Mouse (Mus musculus): Measurements from ENCODE around the gene Repin1. TPM values are rescaled to one million over a fixed set of nuclear protein-coding genes. Genes with fewer than 3 reads are reported as not detected.

The Repin1 gene
- polyA plus RNA-seq, 1 experiment from 2014 or later = 41.9 TPM

DNA sequence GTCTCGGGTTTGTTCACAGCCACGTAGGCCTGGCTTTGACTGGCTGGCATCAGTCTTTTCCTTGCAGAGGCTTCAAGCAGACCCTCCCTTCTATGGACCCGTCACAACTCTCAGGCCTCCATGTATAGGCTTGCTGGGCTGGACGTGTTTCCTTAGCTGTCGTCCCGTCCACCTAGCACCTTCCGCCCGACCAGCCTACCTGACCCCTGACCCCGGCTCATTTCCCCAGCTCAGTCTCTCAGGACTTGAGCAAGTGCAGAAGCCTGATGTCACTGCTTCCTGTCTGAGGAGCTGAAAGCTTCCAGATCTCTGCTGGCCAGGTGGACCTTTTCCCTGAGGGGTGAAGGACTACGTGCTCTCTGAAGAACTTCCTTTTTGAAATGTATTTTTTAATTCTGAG lies 20.4 kb upstream of the Repin1 start:
- 75% methylated on average over 10 of the region's 10 CpGs for WGBS
- no peaks in the 10 kb centered on the region; the same call in 1 of the 2 replicates for H3K36me3 ChIP-seq (ENCODE audit: control insufficient read depth, insufficient read depth, low read length)
- no peak overlapping the region for H3K4me2 ChIP-seq (ENCODE audit: low read length)
- H3K9me3 ChIP-seq (ENCODE audit: control insufficient read depth, low read length) = no peaks in the 10 kb centered on the region
- no peaks in the 10 kb centered on the region for H3K27me3 ChIP-seq (replicated peaks; ENCODE audit: control insufficient read depth, insufficient read depth, low read length)
- H3K9ac ChIP-seq (ENCODE audit: low read depth, low read length) = no peak overlapping the region
- H3K4me1 ChIP-seq (ENCODE audit: control insufficient read depth, insufficient read depth, low read depth, low read length) = peaks cover 3% of the 10 kb centered on the region; the same call in 1 of the 2 replicates
- H3K4me3 ChIP-seq (ENCODE audit: low read length) = no peak overlapping the region
- H3K27ac ChIP-seq (ENCODE audit: low read depth, low read length) = no peak overlapping the region
- ATAC-seq = no peak

DNA sequence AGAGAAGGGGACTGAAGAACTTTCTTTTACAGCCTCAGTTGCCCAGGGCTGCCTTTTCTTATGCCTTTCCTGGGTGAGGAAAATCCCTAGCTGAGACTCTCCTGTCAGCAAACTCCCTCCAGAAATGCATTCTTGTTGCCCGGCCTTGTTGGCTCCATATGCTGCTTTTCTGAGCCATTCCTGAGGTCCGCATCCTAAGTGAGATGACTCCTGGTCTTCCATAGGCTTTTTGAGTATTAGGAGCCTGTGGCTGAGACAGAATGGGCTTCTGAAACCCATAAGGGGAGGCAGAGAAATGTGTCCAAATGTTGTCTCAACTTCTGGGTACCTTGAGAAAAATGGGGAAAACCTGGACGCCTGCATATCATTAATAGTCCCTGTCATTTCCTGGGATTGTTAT lies 19.7 kb upstream of the Repin1 start:
- Histone ChIP-seq H3K27me3 (replicated peaks; ENCODE audit: control insufficient read depth, insufficient read depth, low read length) (no peaks in the 10 kb centered on the region), H3K9ac (ENCODE audit: low read depth, low read length) (no peak overlapping the region), H3K27ac (ENCODE audit: low read depth, low read length) (no peak overlapping the region), H3K9me3 (ENCODE audit: control insufficient read depth, low read length) (no peaks in the 10 kb centered on the region), H3K4me3 (ENCODE audit: low read length) (no peak overlapping the region), H3K4me1 (ENCODE audit: control insufficient read depth, insufficient read depth, low read depth, low read length) (no peaks in the 10 kb centered on the region), H3K36me3 (ENCODE audit: control insufficient read depth, insufficient read depth, low read length) (no peaks in the 10 kb centered on the region; the same call in 1 of the 2 replicates), H3K4me2 (ENCODE audit: low read length) (no peak overlapping the region)
- no peak for ATAC-seq
- WGBS = 83% methylated on average over 3 of the region's 3 CpGs

DNA sequence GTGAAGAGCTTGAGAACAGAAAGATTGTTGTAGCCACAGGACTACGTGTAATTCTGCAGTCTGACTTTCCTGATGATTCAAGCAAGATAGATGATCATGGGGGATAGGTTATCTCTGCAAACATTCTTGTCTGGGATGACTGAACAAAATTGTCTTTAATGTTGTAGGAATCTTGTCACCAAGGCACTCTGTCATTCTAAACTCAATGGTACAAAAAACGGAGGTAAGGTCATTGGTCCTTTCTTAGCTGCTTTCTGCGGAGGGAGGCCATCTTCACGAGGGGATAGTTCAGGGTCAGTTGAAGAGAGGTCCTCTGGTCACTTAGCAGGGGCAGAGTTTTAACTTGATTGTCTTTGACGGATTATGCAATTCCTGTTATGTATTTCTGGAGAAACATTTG lies 14.9 kb upstream of the Repin1 start:
- Histone ChIP-seq H3K9ac (ENCODE audit: low read depth, low read length) (no peak overlapping the region), H3K36me3 (ENCODE audit: control insufficient read depth, insufficient read depth, low read length) (no peaks in the 10 kb centered on the region), H3K4me2 (ENCODE audit: low read length) (no peak overlapping the region), H3K9me3 (ENCODE audit: control insufficient read depth, low read length) (no peaks in the 10 kb centered on the region), H3K27ac (ENCODE audit: low read depth, low read length) (no peak overlapping the region), H3K4me3 (ENCODE audit: low read length) (no peak overlapping the region), H3K4me1 (ENCODE audit: control insufficient read depth, insufficient read depth, low read depth, low read length) (no peaks in the 10 kb centered on the region), H3K27me3 (replicated peaks; ENCODE audit: control insufficient read depth, insufficient read depth, low read length) (no peaks in the 10 kb centered on the region)
- 68% methylated on average over 5 of the region's 5 CpGs for WGBS
- no peak for ATAC-seq

DNA sequence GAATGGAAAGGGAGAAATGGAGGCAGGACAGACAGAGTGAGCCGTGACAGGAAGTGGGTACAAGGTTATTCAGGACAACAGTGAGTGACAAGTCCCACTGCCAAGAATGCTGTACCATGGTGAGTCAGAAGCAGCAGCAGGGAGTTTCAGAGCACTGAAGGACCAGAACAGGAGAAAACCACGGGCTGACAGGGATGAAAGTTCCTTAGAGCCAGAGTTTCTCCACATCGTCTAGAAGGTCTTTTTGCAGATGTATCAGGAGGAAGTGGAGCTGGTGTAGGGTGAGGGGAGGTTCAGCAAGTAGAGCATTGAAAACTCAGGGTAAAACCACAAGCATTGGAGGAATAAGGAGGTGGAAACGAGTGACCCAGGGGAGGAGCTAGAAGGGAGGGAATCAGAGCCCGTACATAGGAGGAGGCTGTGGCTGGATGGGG lies 14.5 kb upstream of the Repin1 start:
- no peaks in the 10 kb centered on the region for H3K4me1 ChIP-seq (ENCODE audit: control insufficient read depth, insufficient read depth, low read depth, low read length)
- no peak for ATAC-seq
- H3K27ac ChIP-seq (ENCODE audit: low read depth, low read length) = no peak overlapping the region
- H3K9ac ChIP-seq (ENCODE audit: low read depth, low read length) = no peak overlapping the region
- no peak overlapping the region for H3K4me3 ChIP-seq (ENCODE audit: low read length)
- H3K36me3 ChIP-seq (ENCODE audit: control insufficient read depth, insufficient read depth, low read length) = no peaks in the 10 kb centered on the region
- H3K4me2 ChIP-seq (ENCODE audit: low read length) = no peak overlapping the region
- no peaks in the 10 kb centered on the region for H3K9me3 ChIP-seq (ENCODE audit: control insufficient read depth, low read length)
- H3K27me3 ChIP-seq (replicated peaks; ENCODE audit: control insufficient read depth, insufficient read depth, low read length) = no peaks in the 10 kb centered on the region
- 44% methylated on average over 5 of the region's 5 CpGs for WGBS

DNA sequence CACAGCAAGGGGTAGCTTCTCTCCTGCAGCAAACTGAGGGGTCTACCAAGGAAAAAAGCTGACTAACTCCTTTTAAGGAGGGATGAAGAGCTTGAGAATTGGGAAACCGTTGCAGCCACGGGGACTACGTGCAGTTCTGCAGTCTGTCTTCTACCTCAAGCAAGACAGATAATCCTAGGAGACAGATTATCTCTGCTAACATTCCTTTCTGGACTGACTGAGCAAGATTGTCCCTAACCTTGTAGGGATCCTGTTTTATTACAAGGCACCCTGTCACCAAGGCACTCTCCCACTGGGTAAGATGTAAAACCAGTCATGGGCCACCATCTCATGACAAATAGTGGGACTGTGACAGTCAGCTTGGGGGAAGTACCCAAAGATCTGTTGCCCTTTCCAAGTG lies 12.4 kb upstream of the Repin1 start:
- Histone ChIP-seq H3K4me1 (ENCODE audit: control insufficient read depth, insufficient read depth, low read depth, low read length) (no peaks in the 10 kb centered on the region), H3K27me3 (replicated peaks; ENCODE audit: control insufficient read depth, insufficient read depth, low read length) (no peaks in the 10 kb centered on the region), H3K36me3 (ENCODE audit: control insufficient read depth, insufficient read depth, low read length) (no peaks in the 10 kb centered on the region), H3K4me2 (ENCODE audit: low read length) (no peak overlapping the region), H3K27ac (ENCODE audit: low read depth, low read length) (no peak overlapping the region), H3K4me3 (ENCODE audit: low read length) (no peak overlapping the region), H3K9ac (ENCODE audit: low read depth, low read length) (no peak overlapping the region), H3K9me3 (ENCODE audit: control insufficient read depth, low read length) (no peaks in the 10 kb centered on the region)
- 19% methylated on average over 3 of the region's 3 CpGs for WGBS
- ATAC-seq = no peak

DNA sequence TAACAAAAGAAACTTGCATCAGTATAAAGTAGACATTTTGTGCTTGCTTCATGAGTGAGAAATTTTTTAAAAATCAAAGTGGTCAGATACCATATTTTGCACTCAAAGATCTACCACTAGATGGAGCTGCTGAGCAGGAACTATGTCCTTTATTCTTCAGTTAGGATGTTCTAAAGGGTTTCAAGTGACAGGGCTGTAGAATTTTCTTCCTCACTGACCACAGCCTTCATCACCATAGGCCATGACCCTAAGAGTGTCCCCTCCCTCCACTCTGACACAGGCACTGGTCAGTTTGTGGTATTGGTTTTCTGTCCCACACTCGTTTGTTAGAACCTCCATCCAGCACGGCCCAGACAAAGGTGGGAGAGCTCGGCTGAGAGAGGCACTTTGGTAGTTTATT lies 11.6 kb upstream of the Repin1 start:
- no peaks in the 10 kb centered on the region for H3K9me3 ChIP-seq (ENCODE audit: control insufficient read depth, low read length)
- WGBS = 75% methylated on average over 3 of the region's 3 CpGs
- H3K4me2 ChIP-seq (ENCODE audit: low read length) = no peak overlapping the region
- no peak overlapping the region for H3K4me3 ChIP-seq (ENCODE audit: low read length)
- no peaks in the 10 kb centered on the region for H3K27me3 ChIP-seq (replicated peaks; ENCODE audit: control insufficient read depth, insufficient read depth, low read length)
- H3K36me3 ChIP-seq (ENCODE audit: control insufficient read depth, insufficient read depth, low read length) = no peaks in the 10 kb centered on the region
- no peak overlapping the region for H3K9ac ChIP-seq (ENCODE audit: low read depth, low read length)
- H3K27ac ChIP-seq (ENCODE audit: low read depth, low read length) = no peak overlapping the region
- ATAC-seq = no peak; the same call in 1 of the 2 replicates
- H3K4me1 ChIP-seq (ENCODE audit: control insufficient read depth, insufficient read depth, low read depth, low read length) = no peaks in the 10 kb centered on the region

DNA sequence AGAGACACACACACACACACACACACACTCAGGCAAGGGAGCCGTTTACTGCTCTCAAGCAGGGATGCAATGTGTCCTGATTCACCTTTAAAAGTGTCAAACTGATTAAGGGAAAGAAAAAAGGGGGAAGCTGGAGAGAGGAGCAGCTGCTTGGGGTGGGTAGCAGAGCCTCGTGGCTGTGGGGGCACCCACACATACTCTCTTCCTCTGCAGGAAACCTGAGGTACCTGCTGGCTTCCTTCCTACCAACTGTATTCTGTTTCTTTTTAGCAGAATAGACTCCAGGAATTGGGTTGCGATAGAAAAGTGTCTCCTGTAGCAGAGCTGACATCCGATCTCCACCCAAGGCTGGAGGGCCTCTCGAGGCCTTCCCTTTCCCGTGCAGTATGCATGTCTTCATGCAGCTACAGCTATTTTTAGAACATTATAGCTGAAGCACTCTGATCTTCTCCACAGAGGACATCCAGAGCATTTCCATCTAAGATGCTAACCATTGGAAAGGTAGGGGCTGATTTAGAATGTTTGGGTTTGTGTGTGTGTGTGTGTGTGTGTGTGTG lies 4.4 kb upstream of the Repin1 start, which contains the start of gene Gm45021:
Gm45021 (plus strand) TSS at position 417 of the 557 bp plus-strand sequence.
- no peak for ATAC-seq
- H3K27ac ChIP-seq (ENCODE audit: low read depth, low read length) = no peak within 1 kb of the TSS

DNA sequence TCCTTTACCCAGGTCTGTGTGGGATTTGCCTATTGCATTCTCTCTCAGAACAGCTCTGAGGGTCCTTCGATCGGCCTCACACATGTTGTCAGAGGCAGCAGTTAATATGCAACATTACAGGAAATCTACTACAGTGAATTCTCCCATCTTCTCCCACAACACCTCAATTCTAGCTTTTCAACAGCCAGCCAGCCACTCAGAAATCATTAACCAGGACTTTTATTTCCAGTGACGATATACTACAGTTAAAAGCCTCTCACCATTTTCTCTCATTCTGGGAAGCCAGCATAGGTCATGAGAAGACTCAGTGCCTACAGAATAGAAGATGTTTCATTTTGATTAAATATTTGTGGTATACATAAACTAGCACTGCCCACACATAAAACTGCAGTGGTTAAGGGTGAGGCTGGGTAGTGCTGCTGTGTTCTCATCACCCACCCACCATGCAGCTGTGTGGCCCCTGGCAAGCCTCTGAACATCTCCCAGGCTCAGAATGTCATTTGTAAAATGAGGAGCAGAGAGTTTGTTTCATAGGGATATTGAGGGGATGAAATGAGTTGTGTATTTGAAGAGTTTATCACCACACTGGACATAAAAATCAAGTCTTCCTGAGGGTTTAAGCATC lies 2.4 kb upstream of the Repin1 start:
- Histone ChIP-seq H3K9me3 (ENCODE audit: control insufficient read depth, low read length) (peaks cover 3% of the 10 kb centered on the region), H3K27ac (ENCODE audit: low read depth, low read length) (no peak overlapping the region), H3K36me3 (ENCODE audit: control insufficient read depth, insufficient read depth, low read length) (peaks cover 6% of the 10 kb centered on the region), H3K27me3 (replicated peaks; ENCODE audit: control insufficient read depth, insufficient read depth, low read length) (no peaks in the 10 kb centered on the region), H3K4me3 (ENCODE audit: low read length) (no peak overlapping the region), H3K4me1 (ENCODE audit: control insufficient read depth, insufficient read depth, low read depth, low read length) (peaks cover 16% of the 10 kb centered on the region), H3K4me2 (ENCODE audit: low read length) (no peak overlapping the region), H3K9ac (ENCODE audit: low read depth, low read length) (no peak overlapping the region)
- 72% methylated on average over 3 of the region's 3 CpGs for WGBS
- no peak for ATAC-seq

More for the DNA sequence above, 4.4 kb upstream of the Repin1 start, which contains the start of gene Gm45021:
- Histone ChIP-seq H3K9ac (ENCODE audit: low read depth, low read length) (no peak within 1 kb of the TSS; the same call in 1 of the 2 replicates), H3K27me3 (replicated peaks; ENCODE audit: control insufficient read depth, insufficient read depth, low read length) (no peaks in the 10 kb centered on the region), H3K4me2 (ENCODE audit: low read length) (no peak within 1 kb of the TSS), H3K4me3 (ENCODE audit: low read length) (no peak within 1 kb of the TSS), H3K4me1 (ENCODE audit: control insufficient read depth, insufficient read depth, low read depth, low read length) (peaks cover 5% of the 10 kb centered on the region), H3K9me3 (ENCODE audit: control insufficient read depth, low read length) (no peaks in the 10 kb centered on the region), H3K36me3 (ENCODE audit: control insufficient read depth, insufficient read depth, low read length) (no peaks in the 10 kb centered on the region)
- 55% methylated on average over 6 of the region's 6 CpGs for WGBS

DNA sequence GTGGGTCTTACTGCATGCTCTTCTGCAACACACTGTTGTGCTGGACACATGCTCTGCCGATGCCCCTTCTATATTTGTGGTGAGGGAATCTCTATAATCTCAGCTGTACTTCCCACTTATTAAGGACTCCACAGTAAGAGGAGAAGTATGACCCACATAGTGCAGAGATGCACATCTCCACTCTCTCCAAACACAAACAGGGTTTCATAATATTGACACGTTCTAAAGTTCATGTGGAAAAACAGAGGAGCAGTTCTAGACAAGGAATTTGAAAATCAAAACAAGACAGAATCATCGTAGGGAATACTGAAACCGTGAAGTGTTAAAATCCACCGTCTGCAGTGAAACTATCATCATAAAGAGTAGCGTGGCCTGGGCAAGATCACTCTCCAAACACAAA lies 1.8 kb upstream of the Repin1 start:
- peaks cover 8% of the 10 kb centered on the region for H3K9me3 ChIP-seq (ENCODE audit: control insufficient read depth, low read length)
- H3K4me1 ChIP-seq (ENCODE audit: control insufficient read depth, insufficient read depth, low read depth, low read length) = peaks cover 16% of the 10 kb centered on the region
- H3K9ac ChIP-seq (ENCODE audit: low read depth, low read length) = no peak overlapping the region
- H3K27me3 ChIP-seq (replicated peaks; ENCODE audit: control insufficient read depth, insufficient read depth, low read length) = no peaks in the 10 kb centered on the region
- ATAC-seq = no peak
- no peak overlapping the region for H3K27ac ChIP-seq (ENCODE audit: low read depth, low read length)
- WGBS = 91% methylated on average over 6 of the region's 6 CpGs
- peaks cover 11% of the 10 kb centered on the region for H3K36me3 ChIP-seq (ENCODE audit: control insufficient read depth, insufficient read depth, low read length)
- no peak overlapping the region for H3K4me3 ChIP-seq (ENCODE audit: low read length)
- H3K4me2 ChIP-seq (ENCODE audit: low read length) = no peak overlapping the region

All from hindbrain, embryonic 16.5 days (tissue).